Mouse (Mus musculus) frontal cortex, postnatal 36 days (tissue): Measurements from ENCODE around the gene Fus.
"Not testable (repeated sequence)": the region's sequence is repeated elsewhere in the genome, so short reads cannot be mapped to it uniquely, and the experiment has no call there.

ENCODE experiments used
- DNase-seq, 2 experiments: peaks; one replicate each; pipeline ENCODE4 v3.0.0; 2022; ENCODE audit warnings: low spot score in 2 of 2

Fus gene

DNA sequence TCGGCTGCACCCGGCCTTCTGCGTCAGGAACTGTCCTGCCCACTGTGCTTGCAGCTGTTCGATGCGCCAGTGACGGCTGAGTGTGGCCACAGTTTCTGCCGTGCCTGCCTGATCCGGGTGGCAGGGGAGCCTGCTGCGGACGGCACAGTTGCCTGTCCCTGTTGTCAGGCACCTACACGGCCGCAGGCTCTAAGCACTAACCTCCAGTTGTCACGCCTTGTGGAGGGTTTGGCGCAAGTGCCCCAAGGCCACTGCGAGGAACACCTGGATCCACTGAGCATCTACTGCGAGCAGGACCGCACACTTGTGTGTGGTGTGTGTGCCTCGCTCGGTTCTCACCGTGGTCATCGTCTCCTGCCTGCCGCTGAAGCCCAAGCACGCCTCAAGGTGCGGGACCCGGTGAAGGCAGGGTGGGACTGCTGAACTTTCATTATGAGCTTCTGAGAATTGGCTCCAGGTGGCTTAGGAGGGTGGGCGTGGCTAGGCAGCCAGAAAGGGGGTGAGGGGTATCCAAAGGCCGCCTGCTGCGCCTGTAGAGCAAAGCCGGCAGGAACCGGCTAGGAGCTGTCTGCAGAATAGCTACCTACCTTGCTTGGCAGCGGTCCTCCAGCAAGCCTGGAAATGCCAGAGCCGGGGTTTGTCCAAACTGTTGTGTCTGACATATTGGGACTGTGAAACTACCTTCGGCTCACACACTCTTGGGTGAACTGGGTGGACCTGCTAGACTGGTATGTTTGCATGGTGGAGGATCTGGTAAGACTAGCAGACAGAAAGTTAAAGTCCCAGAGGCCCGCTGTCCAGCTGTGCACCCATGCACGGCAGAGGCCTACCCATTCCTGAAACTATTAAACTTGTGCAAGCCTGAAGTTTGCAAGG lies 37.5 kb downstream of the Fus start:
- no peak for DNase-seq

DNA sequence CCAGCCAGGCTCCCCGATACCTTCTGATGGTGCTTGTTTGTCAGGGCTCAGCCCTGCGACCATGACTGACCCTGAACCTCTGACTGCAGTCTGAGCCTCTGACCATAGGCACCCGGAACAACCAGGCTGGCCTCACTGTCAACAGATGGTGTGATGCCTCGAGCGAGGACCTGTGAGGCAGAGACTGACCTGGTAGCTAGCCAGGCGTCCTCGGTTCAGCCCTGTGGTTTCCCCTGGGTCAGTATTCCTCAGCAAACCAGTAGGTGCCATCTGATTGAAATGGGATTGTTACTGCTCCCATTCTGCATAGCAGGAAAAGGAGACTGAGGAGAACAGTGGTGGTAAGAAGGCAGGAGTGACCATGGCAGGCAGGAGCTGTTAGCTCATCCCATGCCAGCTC lies 38.9 kb downstream of the Fus start:
- no peak for DNase-seq

DNA sequence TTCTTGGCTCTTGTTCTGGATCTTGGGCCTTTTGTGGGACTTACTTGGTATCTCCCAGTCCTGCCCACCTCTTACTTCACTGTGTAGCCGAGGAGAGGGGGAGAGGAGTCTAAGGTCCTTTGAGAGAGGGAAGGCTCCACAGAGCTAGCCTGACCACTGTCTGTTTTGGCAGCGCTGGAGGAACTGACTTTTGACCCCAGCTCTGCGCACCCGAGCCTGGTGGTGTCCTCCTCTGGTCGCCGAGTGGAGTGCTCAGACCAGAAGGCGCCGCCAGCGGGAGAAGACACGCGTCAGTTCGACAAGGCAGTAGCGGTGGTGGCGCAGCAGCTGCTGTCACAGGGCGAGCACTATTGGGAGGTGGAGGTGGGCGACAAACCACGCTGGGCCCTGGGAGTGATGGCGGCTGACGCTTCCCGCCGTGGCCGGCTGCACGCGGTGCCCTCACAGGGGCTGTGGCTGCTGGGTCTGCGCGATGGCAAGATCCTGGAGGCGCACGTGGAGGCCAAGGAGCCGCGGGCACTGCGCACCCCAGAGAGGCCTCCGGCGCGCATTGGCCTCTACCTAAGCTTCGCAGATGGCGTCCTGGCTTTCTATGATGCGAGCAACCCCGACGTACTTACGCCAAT lies 42.6 kb downstream of the Fus start:
- no peak for DNase-seq

DNA sequence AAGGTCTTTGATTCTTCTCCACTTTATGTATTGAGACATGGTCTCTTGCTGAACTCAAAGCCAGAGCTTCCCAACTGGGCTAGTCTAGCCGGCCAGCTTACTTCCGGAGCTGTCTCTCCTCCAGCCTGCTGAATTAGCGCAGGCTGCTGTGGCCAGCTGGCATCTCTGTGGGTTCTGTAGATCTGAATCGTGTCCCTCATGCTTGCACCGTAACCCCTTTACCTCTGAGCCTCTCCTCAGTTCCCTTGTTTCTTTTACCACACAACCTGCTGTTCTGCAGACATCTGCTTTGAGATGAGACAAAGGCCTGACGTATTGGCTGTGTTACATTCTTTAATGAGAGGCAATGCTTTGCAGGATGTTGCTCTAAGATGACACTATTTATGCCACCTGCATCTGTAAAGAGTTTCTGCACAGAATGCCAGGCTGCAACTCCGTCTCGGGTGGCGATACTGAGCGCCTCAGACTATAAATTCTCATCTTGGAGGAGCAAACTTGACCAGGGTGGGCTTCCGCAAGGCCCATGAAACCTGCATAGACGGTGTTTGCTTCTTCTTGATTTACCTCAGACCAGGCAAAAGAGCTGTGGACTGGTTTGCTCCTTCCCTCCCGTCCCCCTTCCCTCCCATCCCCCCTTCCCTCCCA lies 45.0 kb downstream of the Fus start:
- DNase-seq = no peak

DNA sequence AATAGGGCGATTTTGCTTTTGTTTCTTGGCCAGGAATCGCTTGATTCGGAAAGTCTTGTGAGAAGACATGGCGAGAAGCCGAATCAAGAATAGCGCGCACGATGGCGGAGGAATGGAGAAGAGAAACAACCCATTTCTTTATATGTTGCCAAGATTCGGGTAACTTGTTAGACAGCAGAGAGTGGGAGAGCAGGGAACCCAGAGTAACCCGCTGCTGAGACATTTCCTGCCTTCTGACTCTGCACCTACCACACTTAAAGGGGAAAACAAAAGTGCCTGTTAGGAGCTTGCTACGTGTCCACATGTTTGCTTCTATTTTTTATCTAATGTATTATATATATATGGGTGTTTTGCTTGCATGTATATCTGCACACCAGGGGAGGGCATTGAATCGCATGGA lies 45.9 kb downstream of the Fus start:
- DNase-seq = no peak

DNA sequence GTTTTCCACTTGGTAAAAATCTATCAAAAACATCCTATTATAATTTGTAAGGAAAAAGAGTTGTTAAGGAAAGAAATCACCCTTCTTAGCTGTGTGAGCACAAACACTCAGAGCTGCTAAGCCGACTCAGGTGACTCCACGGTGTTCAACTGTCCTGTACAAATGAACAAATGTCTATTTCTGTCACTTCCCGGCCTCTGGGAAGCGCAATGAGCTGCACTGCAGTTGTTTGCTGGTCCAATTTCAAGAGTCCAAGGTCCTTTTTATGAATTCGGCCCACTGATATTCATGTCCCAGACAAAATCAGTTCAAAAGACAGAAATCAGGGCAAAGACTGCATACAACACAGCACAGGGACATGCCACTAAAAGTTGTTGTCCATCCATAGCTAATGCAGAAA lies 48.9 kb downstream of the Fus start:
- not testable (repeated sequence) for DNase-seq

DNA sequence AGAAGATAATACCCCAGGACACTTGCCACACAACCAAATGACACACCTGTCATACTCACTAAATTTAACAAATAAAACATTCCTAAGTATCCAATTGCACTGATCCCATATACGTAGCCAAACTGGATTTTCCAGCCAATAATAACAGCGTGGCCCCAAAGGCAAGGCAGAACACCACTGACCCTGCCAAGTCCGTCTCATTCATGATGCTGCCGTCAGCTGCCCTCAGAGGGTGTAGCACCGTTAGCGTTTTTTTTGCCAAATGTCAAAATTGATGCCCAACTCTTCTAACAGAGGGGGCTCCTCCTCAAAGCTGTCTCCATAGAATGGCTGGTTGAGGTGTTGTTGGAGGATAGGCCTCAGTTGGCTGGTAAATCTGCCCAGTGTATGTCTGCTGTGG lies 49.4 kb downstream of the Fus start:
- no peak for DNase-seq

DNA sequence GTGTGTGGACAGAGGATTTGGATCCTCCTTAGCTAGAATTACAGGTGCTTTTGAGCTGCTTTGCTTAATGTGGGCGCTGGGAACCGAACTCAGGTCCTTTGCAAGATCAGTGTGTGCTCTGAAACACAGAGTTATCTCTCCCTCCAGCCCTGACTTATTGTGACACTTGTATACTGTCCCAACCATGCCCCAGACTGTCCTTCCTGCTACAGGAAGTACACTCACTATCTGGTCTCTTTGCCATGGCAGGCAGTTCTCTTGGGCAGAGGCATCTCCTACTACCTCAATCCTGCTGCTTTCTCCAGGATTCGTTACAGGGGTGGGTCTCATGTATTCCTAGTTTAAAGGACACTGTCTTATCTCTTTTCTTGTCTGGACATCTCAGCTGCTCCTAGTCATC lies 51.0 kb downstream of the Fus start:
- no peak for DNase-seq

DNA sequence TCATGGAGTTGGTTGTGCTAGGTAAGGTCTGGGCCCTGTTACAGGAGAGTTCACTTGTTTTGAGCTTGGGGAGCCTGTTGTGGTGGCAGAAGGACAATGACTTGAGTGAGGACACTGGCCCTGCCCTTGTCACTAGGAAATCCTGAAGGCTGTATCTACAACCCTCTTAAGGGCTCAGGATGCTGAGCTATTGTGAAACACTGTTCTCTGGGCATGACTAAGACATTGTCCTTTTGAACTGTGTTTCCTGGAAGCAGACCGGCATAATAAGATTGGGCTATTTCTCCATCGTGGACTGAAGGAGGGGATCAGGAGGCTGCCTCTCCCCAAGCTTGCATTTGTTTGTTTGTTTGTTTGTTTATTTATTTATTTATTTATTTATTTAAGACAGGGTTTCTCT lies 51.9 kb downstream of the Fus start:
- DNase-seq = no peak

DNA sequence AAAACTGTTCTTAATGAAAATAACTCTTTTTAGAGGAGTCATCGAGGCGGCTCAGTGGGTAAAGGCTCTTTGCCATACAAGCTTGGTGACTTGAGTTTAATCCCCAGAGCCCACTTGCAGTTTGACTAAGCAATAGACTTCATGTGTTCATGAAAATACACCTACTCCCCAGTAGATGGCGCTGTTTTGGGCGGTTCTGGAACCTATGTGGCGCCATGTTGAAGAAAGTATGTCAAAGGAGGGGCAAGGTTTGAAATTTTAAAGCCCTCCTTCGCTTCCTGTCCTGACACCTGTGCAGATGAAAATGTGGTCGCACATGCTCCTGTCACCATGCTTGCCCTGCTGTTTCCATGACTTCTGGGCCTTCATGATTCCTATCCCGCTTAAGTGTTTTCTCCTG lies 55.7 kb downstream of the Fus start:
- DNase-seq = no peak

DNA sequence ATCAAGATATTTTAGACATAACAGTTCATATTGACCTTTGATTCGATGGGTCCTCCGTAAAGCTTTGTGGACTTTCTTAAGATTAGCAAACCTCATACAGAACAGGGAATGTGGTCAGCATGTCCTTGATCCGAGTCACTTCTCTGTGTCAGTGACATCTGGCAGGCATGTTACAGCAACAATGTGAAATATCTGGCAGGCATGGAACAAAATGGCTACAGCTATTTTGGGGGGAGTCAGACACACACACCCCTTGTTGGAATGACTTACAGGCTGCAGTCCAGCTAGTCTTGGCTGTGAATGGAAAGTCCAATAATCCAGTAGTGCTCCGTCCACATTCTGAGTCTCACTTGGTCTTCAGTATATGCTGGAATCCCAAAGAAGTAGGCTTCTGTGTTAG lies 56.3 kb downstream of the Fus start:
- no peak for DNase-seq

DNA sequence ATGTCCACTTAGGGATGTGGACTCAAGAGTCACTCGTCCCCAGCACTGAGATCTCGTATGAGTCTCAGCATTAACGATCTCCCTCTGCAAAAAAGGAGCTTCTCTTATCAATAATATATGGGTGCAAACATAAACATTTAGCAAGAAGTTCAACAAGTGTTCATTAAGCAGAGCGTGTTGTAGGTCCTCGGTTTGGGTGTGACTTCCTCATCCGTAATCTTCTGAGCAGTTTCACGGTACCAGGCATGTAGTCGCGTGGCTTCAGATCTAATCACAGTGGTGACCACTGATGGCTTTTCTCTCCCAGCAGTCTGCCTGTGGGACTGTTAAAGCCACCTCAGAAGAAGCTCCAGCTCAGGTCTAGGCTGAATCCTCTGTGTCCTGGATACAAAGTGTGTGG lies 57.1 kb downstream of the Fus start:
- DNase-seq = no peak

DNA sequence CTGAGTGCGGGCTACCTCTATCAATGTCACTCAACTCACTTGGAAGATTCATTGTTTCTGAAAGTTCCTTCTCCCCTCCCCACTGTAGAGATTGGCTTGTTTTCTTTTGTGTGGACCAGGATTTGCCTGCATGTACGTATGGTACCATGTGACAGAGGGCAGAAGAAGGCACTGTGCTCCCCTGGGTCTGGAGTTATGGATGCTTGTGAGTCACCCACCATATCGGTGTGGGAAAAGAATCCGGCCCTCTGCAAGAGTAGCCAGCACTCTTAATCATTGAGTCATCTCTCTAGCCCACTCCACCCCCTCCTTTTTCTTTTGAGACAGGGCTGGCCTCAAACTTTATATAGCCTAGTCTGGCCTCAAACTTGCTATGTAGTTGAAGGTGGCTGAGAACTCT lies 57.7 kb downstream of the Fus start:
- DNase-seq = no peak

DNA sequence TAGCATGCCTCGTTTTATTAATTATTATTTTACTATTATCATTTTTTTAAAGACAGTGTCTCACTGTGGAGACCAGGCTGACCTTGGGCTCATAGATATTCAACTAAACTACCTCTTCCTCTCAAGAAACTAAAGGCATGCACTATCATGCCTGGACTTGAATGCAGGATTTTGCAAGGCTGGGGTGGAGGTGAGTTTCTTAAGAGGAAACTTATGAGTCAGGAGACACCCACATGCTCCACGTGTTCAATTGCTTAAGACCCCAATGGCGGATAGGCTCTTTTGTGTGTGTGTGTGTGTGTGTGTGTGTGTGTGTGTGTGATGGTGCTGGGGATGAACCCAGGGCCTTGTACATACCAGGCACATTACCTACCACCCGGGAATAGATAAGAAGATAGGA lies 58.1 kb downstream of the Fus start:
- DNase-seq = no peak

DNA sequence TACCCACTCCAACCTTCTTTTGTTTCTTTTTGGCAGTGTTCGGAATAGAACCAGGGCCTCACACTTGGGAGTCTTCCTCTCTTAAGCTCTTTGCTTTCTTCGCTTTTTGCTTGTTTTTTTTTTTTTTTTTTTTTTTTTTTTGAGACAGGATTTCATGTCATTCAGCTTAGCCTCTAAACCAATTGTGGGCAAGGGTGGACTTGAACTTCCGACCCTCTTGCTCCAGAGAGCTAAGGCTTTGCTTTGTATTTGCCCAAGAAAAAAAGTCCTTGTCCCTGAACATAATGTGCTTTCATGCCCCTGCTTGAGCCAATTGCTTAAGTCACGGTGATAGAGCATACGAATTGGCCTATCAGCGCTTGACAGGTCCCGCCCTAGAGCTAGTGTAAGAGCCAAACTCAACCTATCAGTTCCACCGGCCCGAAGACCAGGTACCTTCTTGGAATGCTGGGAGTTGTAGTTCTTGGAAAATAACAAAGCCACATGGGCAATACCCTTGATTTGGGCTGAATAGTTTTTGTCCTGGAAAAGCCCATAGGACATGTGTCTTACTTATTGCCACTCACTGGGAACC lies 64.2 kb downstream of the Fus start:
- no peak for DNase-seq

DNA sequence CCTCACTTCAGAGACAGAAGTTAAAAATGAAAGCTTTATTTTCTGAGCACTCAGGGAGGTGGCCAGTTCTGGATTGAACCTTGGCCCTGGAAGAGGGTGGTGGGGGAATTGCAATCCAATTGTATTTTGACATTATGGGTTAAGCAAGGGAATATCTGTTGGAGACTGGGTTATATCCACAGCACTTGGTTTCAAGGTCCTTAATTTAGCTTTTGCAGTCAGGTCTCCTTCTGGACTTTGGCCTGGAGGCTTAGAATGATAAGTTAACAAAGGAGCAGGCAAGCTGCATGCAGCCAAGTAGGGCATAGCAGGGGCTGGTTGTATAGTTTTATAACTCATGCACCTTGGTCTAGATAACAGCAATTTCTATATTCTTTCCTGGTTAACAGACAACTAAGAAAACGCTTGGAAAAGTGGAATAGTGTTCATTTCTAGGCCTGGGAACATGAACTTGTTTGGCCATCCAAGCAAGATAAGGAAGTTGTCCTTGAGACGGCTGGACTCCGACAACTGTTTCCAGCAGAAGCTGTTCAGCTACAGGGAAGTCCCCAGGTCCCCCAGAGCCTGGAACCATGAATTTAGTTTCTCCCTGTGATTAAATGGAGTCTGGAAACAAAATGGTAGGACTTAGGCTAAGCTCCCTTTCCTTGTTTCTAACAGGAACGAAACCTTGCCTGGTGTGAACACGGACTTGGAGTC lies 65.2 kb downstream of the Fus start:
- no peak for DNase-seq

DNA sequence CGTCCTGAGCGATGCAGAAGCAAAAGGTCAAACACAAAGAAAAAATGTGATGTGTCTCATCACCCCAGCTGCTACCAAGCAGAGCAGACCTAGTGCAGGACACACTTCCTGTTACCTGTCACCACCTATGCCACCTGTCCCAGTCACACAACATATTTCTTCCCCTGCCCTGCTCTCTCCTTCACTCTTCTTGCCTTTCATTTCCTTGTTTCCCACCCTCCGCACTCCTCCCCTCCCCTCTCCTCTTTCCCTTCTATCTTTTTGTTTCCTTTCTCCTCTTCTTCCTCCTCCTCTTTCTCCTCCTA lies 65.7 kb downstream of the Fus start:
- DNase-seq = no peak

DNA sequence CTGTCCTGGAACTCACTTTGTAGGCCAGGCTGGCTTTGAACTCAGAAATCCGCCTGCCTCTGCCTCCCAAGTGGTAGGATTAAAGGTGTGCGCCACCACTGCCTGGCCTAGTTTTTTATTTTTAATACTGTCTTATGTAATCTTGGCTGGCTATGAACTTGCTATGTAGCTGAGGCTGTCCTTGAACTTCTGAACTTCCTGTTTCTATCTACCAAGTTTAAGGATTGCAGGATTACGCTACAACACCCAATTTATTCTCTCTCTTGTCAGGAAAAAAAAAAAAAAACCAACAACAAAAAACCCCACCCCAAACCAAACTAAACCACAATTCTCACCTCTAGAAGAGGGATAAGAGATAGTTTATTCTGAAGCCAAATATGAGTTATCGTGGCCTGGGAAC lies 66.4 kb downstream of the Fus start:
- no peak for DNase-seq
